12 mouse cellular contexts compared by ENCODE assay signal in genomic region chr4:140077615-140078014, GRCm38 (mm10).
DNase-seq lines count a peak whose midpoint lies in the region; ATAC-seq and TF ChIP-seq lines count a peak whose summit lies in the region.
"Had no signal": no experiment of that assay in that cellular context is flagged by ENCODE, and none has a peak within 500 bp of the region (broad histone marks: within the 10 kb centered on the region; RNA-seq: fewer than 3 reads in every experiment).

No protein-coding gene starts in this region.

- H3K27me3 ChIP-seq in forebrain, embryonic 12.5 days: peaks cover 5% of the 10 kb centered on the region; the same call in 1 of the 2 replicates
- no peaks in the 10 kb centered on the region for H3K27me3 ChIP-seq in forebrain, embryonic 11.5 days (ENCODE audit: control insufficient read depth, insufficient read depth, low read length)
- no peaks in the 10 kb centered on the region for H3K27me3 ChIP-seq in forebrain, embryonic 15.5 days
- no peaks in the 10 kb centered on the region for H3K27me3 ChIP-seq in midbrain, embryonic 14.5 days (ENCODE audit: control insufficient read depth, insufficient read depth, low read length)

- H3K4me1 ChIP-seq in forebrain, embryonic 12.5 days: peaks cover 19% of the 10 kb centered on the region
- no peaks in the 10 kb centered on the region for H3K4me1 ChIP-seq in forebrain, embryonic 11.5 days (replicated peaks; ENCODE audit: control insufficient read depth, insufficient read depth, low read length)
- peaks cover 22% of the 10 kb centered on the region for H3K4me1 ChIP-seq in forebrain, embryonic 15.5 days
- H3K4me1 ChIP-seq in midbrain, embryonic 14.5 days (ENCODE audit: control insufficient read depth, insufficient read depth, low read length): peaks cover 26% of the 10 kb centered on the region

- no peak overlapping the region for H3K4me3 ChIP-seq in forebrain, embryonic 12.5 days (replicated peaks)
- no peak overlapping the region for H3K4me3 ChIP-seq in forebrain, embryonic 11.5 days (ENCODE audit: low read depth, low read length)
- no peak overlapping the region for H3K4me3 ChIP-seq in left cerebral cortex, adult 2 months
- H3K4me3 ChIP-seq in forebrain, embryonic 15.5 days: no peak overlapping the region
- no peak overlapping the region for H3K4me3 ChIP-seq in midbrain, embryonic 14.5 days (replicated peaks; ENCODE audit: low read depth, low read length)

- intact Hi-C loops in left cerebral cortex, adult 2 months (cut with DNase I): loop anchor here (5.0 kb wide), 1 partner anchor 200 kb away; no protein-coding TSS in a partner anchor

- no peaks in the 10 kb centered on the region for H3K36me3 ChIP-seq in forebrain, embryonic 12.5 days (replicated peaks)
- no peaks in the 10 kb centered on the region for H3K36me3 ChIP-seq in forebrain, embryonic 11.5 days (ENCODE audit: control insufficient read depth, insufficient read depth, low read length)
- no peaks in the 10 kb centered on the region for H3K36me3 ChIP-seq in forebrain, embryonic 15.5 days
- no peaks in the 10 kb centered on the region for H3K36me3 ChIP-seq in midbrain, embryonic 14.5 days (ENCODE audit: control insufficient read depth, insufficient read depth, low read length)

- no peak for ATAC-seq in forebrain, embryonic 12.5 days (ENCODE audit: low FRiP score)
- ATAC-seq in forebrain, embryonic 11.5 days (replicated peaks; ENCODE audit: low FRiP score): no peak
- ATAC-seq in forebrain, embryonic 15.5 days (replicated peaks): no peak
- ATAC-seq in midbrain, embryonic 14.5 days (ENCODE audit: low FRiP score, low TSS enrichment): no peak

- 78% methylated on average over 8 of the region's 8 CpGs for WGBS in forebrain, embryonic 12.5 days
- 84% methylated on average over 8 of the region's 8 CpGs for WGBS in forebrain, embryonic 11.5 days
- 73% methylated on average over 8 of the region's 8 CpGs for WGBS in forebrain, embryonic 15.5 days
- 72% methylated on average over 8 of the region's 8 CpGs for WGBS in midbrain, embryonic 14.5 days

- H3K9me3 ChIP-seq in forebrain, embryonic 12.5 days: no peaks in the 10 kb centered on the region
- H3K9me3 ChIP-seq in forebrain, embryonic 11.5 days (ENCODE audit: control insufficient read depth, low read length): no peaks in the 10 kb centered on the region
- H3K9me3 ChIP-seq in forebrain, embryonic 15.5 days: no peaks in the 10 kb centered on the region
- no peaks in the 10 kb centered on the region for H3K9me3 ChIP-seq in midbrain, embryonic 14.5 days (ENCODE audit: control insufficient read depth, low read length)

- peak overlapping the region; percentile 59 for H3K27ac ChIP-seq in forebrain, embryonic 12.5 days
- no peak overlapping the region for H3K27ac ChIP-seq in forebrain, embryonic 11.5 days (ENCODE audit: low read depth, low read length)
- H3K27ac ChIP-seq in left cerebral cortex, adult 2 months: peak overlapping the region; percentile 70; the same call in 1 of the 2 replicates
- H3K27ac ChIP-seq in forebrain, embryonic 15.5 days (replicated peaks): peak overlapping the region; percentile 82
- 0 out of 2 replicates have a peak overlapping the region, but pooled peaks have one; percentile 26 for H3K27ac ChIP-seq in midbrain, embryonic 14.5 days (replicated peaks; ENCODE audit: low read depth, low read length)

- no peak for TF ChIP-seq CTCF in left cerebral cortex, adult 2 months (IDR thresholded peaks at IDR 0.05)

- no peak for DNase-seq in forebrain, embryonic 11.5 days (ENCODE audit: low spot score)
- DNase-seq in left cerebral cortex, adult 2 months (ENCODE audit: extremely low spot score in 1 of 2, low spot score in 2 of 2): no peak
- no peak for DNase-seq in left cerebral cortex, adult 9 months (ENCODE audit: low spot score in 2 of 2)
- no peak for DNase-seq in midbrain, embryonic 14.5 days
- DNase-seq in cerebellum, adult 18-20 months: no peak
- no peak for DNase-seq in spleen, adult 12 weeks (ENCODE audit: low spot score)
- DNase-seq: gastrocnemius, postnatal 25 days; kidney, adult 9 months; liver; thymus, adult 18-20 months had no signal

- H3K9ac ChIP-seq in forebrain, embryonic 12.5 days: no peak overlapping the region
- H3K9ac ChIP-seq in forebrain, embryonic 11.5 days (ENCODE audit: low read length): no peak overlapping the region
- H3K9ac ChIP-seq in forebrain, embryonic 15.5 days (replicated peaks): no peak overlapping the region
- H3K9ac ChIP-seq in midbrain, embryonic 14.5 days (replicated peaks; ENCODE audit: low read length): no peak overlapping the region

- H3K4me2 ChIP-seq in forebrain, embryonic 12.5 days: no peak overlapping the region
- no peak overlapping the region for H3K4me2 ChIP-seq in forebrain, embryonic 11.5 days (ENCODE audit: low read depth, low read length, severe bottlenecking)
- no peak overlapping the region for H3K4me2 ChIP-seq in forebrain, embryonic 15.5 days (replicated peaks)
- H3K4me2 ChIP-seq in midbrain, embryonic 14.5 days (ENCODE audit: low read length): no peak overlapping the region
